Mouse (Mus musculus) midbrain, embryonic 16.5 days (tissue): ENCODE results near the gene Cox7a1. TPM values are rescaled to one million over a fixed set of nuclear protein-coding genes. Genes with fewer than 3 reads are reported as not detected.
A peak's percentile ranks its signal among the peaks of the same experiment; 100 is the strongest.
"Not testable (repeated sequence)": the region's sequence is repeated elsewhere in the genome, so short reads cannot be mapped to it uniquely, and the experiment has no call there.

ENCODE experiments used
- ATAC-seq: fragments of 200-750 bp; cut with Nextera tagmentation; 2 replicates; pipeline ENCODE4 v1.8.0; 2017; ENCODE audit warnings: moderate TSS enrichment
- H3K27ac ChIP-seq: fragments of 300-500 bp; sonication (generic); 2 replicates; pipeline ENCODE4 v1.5.1; 2014; ENCODE audit warnings: mild to moderate bottlenecking, low read length, mixed read lengths
- H3K27me3 ChIP-seq: fragments of 300-500 bp; sonication (generic); 2 replicates; pipeline ENCODE4 v1.6.1; 2014; ENCODE audit warnings: low read depth, low read length, mixed read lengths; ENCODE audit not compliant: control insufficient read depth, insufficient read depth
- H3K36me3 ChIP-seq: fragments of 300-500 bp; sonication (generic); 2 replicates; pipeline ENCODE4 v1.6.1; 2014; ENCODE audit warnings: mild to moderate bottlenecking, low read length, moderate library complexity, mixed read lengths; ENCODE audit not compliant: control insufficient read depth, insufficient read depth
- H3K4me1 ChIP-seq: fragments of 300-500 bp; sonication (generic); 2 replicates; pipeline ENCODE4 v1.6.1; 2014; ENCODE audit warnings: mild to moderate bottlenecking, low read length, mixed read lengths; ENCODE audit not compliant: control insufficient read depth, insufficient read depth
- H3K4me2 ChIP-seq: fragments of 300-500 bp; sonication (generic); 2 replicates; pipeline ENCODE4 v1.6.1; 2014; ENCODE audit warnings: mild to moderate bottlenecking, low read length, mixed read lengths
- H3K4me3 ChIP-seq: fragments of 300-500 bp; sonication (generic); 2 replicates; pipeline ENCODE4 v1.5.1; 2014; ENCODE audit warnings: low read depth, mild to moderate bottlenecking, low read length, moderate library complexity, mixed read lengths
- H3K9ac ChIP-seq: fragments of 300-500 bp; sonication (generic); 2 replicates; pipeline ENCODE4 v1.6.1; 2014; ENCODE audit warnings: low read depth, low read length, mixed read lengths
- H3K9me3 ChIP-seq: fragments of 300-500 bp; sonication (generic); replicated peaks from 2 replicates; pipeline ENCODE4 v1.6.1; 2014; ENCODE audit warnings: mild to moderate bottlenecking, low read length, mixed read lengths; ENCODE audit not compliant: control insufficient read depth, poor library complexity, severe bottlenecking
- WGBS: fragments of 180-500 bp; shearing (Covaris S2); extraction: QIAGEN DNeasy Blood & Tissue Kit; methylation state at CpG from one replicate; pipeline ENCODE4 v1.1.7; 2014; 5-methylcytosine and 5-hydroxymethylcytosine counted together
- polyA plus RNA-seq: library from polyadenylated mRNA; unstranded; fragments of >200 nt; fragmentation: Nextera tagmentation; extraction: Ambion mirVana; gene quantifications from 2 replicates; pipeline ENCODE4 v1.2.1, GENCODE M21; 2015

Cox7a1 gene
- polyA plus RNA-seq, 1 experiment from 2014 or later = 5.9 TPM

GRCm38 (mm10) chr7:30204380-30204779, 20.4 kb downstream of the Cox7a1 start:
- no peaks in the 10 kb centered on the region for H3K9me3 ChIP-seq
- no peak overlapping the region for H3K4me2 ChIP-seq
- no peaks in the 10 kb centered on the region for H3K4me1 ChIP-seq
- WGBS = 15% methylated on average over 8 of the region's 8 CpGs
- H3K27me3 ChIP-seq = no peaks in the 10 kb centered on the region
- no peaks in the 10 kb centered on the region for H3K36me3 ChIP-seq
- H3K4me3 ChIP-seq = no peak overlapping the region
- no peak overlapping the region for H3K27ac ChIP-seq
- no peak overlapping the region for H3K9ac ChIP-seq
- ATAC-seq = no peak

- no peak for ATAC-seq
- Histone ChIP-seq H3K9ac (no peak overlapping the region), H3K27me3 (no peaks in the 10 kb centered on the region), H3K36me3 (no peaks in the 10 kb centered on the region), H3K4me2 (no peak overlapping the region), H3K4me3 (no peak overlapping the region), H3K27ac (no peak overlapping the region), H3K9me3 (no peaks in the 10 kb centered on the region), H3K4me1 (no peaks in the 10 kb centered on the region)
- WGBS = 5% methylated on average over 2 of the region's 2 CpGs
These were observed 21.4 kb downstream of the Cox7a1 start for GRCm38 (mm10) chr7:30205383-30205782.

- H3K4me2 ChIP-seq, ATAC-seq, H3K9ac ChIP-seq, H3K4me3 ChIP-seq, H3K27me3 ChIP-seq, H3K4me1 ChIP-seq, H3K27ac ChIP-seq, H3K9me3 ChIP-seq, H3K36me3 ChIP-seq: not testable (repeated sequence)
- WGBS = 61% methylated on average over 5 of the region's 5 CpGs
These were observed 22.4 kb downstream of the Cox7a1 start for GRCm38 (mm10) chr7:30206364-30206763.

GRCm38 (mm10) chr7:30211025-30211424, 27.1 kb downstream of the Cox7a1 start:
- 20% methylated on average over 4 of the region's 4 CpGs for WGBS

GRCm38 (mm10) chr7:30213881-30214280, 29.9 kb downstream of the Cox7a1 start:
- WGBS = 89% methylated on average over 3 of the region's 3 CpGs
- no peak for ATAC-seq
- H3K9ac ChIP-seq = no peak overlapping the region

More at GRCm38 (mm10) chr7:30211025-30211424, 27.1 kb downstream of the Cox7a1 start:
- ATAC-seq = no peak
- Histone ChIP-seq H3K9me3 (no peaks in the 10 kb centered on the region), H3K36me3 (no peaks in the 10 kb centered on the region), H3K4me1 (no peaks in the 10 kb centered on the region), H3K4me2 (no peak overlapping the region), H3K27ac (no peak overlapping the region), H3K4me3 (no peak overlapping the region), H3K9ac (no peak overlapping the region), H3K27me3 (no peaks in the 10 kb centered on the region)

GRCm38 (mm10) chr7:30215875-30216274, 31.9 kb downstream of the Cox7a1 start:
- ATAC-seq = no peak
- peaks cover 19% of the 10 kb centered on the region for H3K4me1 ChIP-seq
- no peak overlapping the region for H3K27ac ChIP-seq
- H3K9me3 ChIP-seq = no peaks in the 10 kb centered on the region
- no peak overlapping the region for H3K4me2 ChIP-seq
- no peak overlapping the region for H3K4me3 ChIP-seq
- WGBS = 66% methylated on average over 3 of the region's 3 CpGs
- H3K27me3 ChIP-seq = no peaks in the 10 kb centered on the region
- no peaks in the 10 kb centered on the region for H3K36me3 ChIP-seq
- H3K9ac ChIP-seq = no peak overlapping the region

More at GRCm38 (mm10) chr7:30213881-30214280, 29.9 kb downstream of the Cox7a1 start:
- no peaks in the 10 kb centered on the region for H3K9me3 ChIP-seq
- no peak overlapping the region for H3K27ac ChIP-seq
- no peak overlapping the region for H3K4me3 ChIP-seq
- no peak overlapping the region for H3K4me2 ChIP-seq
- H3K36me3 ChIP-seq = no peaks in the 10 kb centered on the region
- H3K27me3 ChIP-seq = no peaks in the 10 kb centered on the region
- H3K4me1 ChIP-seq = peaks cover 7% of the 10 kb centered on the region; the same call in 1 of the 2 replicates

GRCm38 (mm10) chr7:30216723-30217151, 32.8 kb downstream of the Cox7a1 start:
- WGBS = under 1% methylated on average over 16 of the region's 16 CpGs
- no peaks in the 10 kb centered on the region for H3K36me3 ChIP-seq
- H3K4me1 ChIP-seq = peaks cover 19% of the 10 kb centered on the region
- peak overlapping the region; percentile 31 for H3K4me3 ChIP-seq
- H3K9ac ChIP-seq = peak overlapping the region; percentile 63; the same call in 1 of the 2 replicates
- ATAC-seq = peak; percentile 72
- peak overlapping the region; percentile 57 for H3K4me2 ChIP-seq
- no peaks in the 10 kb centered on the region for H3K9me3 ChIP-seq
- H3K27me3 ChIP-seq = no peaks in the 10 kb centered on the region
- peak overlapping the region; percentile 75 for H3K27ac ChIP-seq

GRCm38 (mm10) chr7:30217277-30217676, 33.3 kb downstream of the Cox7a1 start:
- ATAC-seq = peak; percentile 29; the same call in 1 of the 2 replicates
- Histone ChIP-seq H3K4me1 (peaks cover 19% of the 10 kb centered on the region), H3K9me3 (no peaks in the 10 kb centered on the region), H3K9ac (no peak overlapping the region), H3K4me2 (no peak overlapping the region; the same call in 1 of the 2 replicates), H3K36me3 (no peaks in the 10 kb centered on the region), H3K27me3 (no peaks in the 10 kb centered on the region), H3K27ac (no peak overlapping the region), H3K4me3 (no peak overlapping the region)
- 68% methylated on average over 2 of the region's 2 CpGs for WGBS

GRCm38 (mm10) chr7:30219293-30220007, 35.5 kb downstream of the Cox7a1 start:
- Histone ChIP-seq H3K4me2 (peak overlapping the region; percentile 95), H3K27ac (peak overlapping the region; percentile 80), H3K9ac (peak overlapping the region; percentile 66), H3K4me3 (peak overlapping the region; percentile 44), H3K36me3 (peaks cover 10% of the 10 kb centered on the region), H3K27me3 (no peaks in the 10 kb centered on the region), H3K4me1 (peaks cover 19% of the 10 kb centered on the region), H3K9me3 (no peaks in the 10 kb centered on the region)
- WGBS = 5% methylated on average over 16 of the region's 16 CpGs
- ATAC-seq = peak; percentile 69
